Mouse (Mus musculus) MEL (cell line): ENCODE results near the gene Ezh1. TPM values are rescaled to one million over a fixed set of nuclear protein-coding genes. Genes with fewer than 3 reads are reported as not detected.

Experiments used
- DNase-seq: peaks from one replicate; pipeline ENCODE4 v3.0.0; 2011; ENCODE audit warnings: low read depth, low spot score
- H3K27ac ChIP-seq: 2 replicates; pipeline ENCODE4 v1.5.1; 2012; ENCODE audit warnings: low read depth, mild to moderate bottlenecking, control low read depth, low read length, moderate library complexity; ENCODE audit not compliant: control insufficient read depth
- H3K27me3 ChIP-seq, 2 experiments: fragments of 150-350 bp in 1 of 2; sonication (generic) in 1 of 2; 2 replicates each; pipeline ENCODE4 v1.6.1; 2012; ENCODE audit warnings: low read length in 2 of 2, mild to moderate bottlenecking in 2 of 2, improper control_type of control experiment in 1 of 2, moderate library complexity in 1 of 2; ENCODE audit not compliant: insufficient read depth in 2 of 2, control insufficient read depth in 1 of 2
- H3K36me3 ChIP-seq, 2 experiments: 2 replicates each; pipeline ENCODE4 v1.6.1; 2012 to 2014; ENCODE audit warnings: low read length in 2 of 2, improper control_type of control experiment in 1 of 2, inconsistent platforms in 1 of 2, mild to moderate bottlenecking in 1 of 2; ENCODE audit not compliant: insufficient read depth in 2 of 2, control insufficient read depth in 1 of 2
- H3K4me1 ChIP-seq, 2 experiments: fragments of 150-350 bp in 1 of 2; sonication (generic) in 1 of 2; 2 replicates each; pipeline ENCODE4 v1.6.1; 2012; ENCODE audit warnings: low read length in 2 of 2, improper control_type of control experiment in 1 of 2, mild to moderate bottlenecking in 1 of 2; ENCODE audit not compliant: insufficient read depth in 2 of 2, control insufficient read depth in 1 of 2
- H3K4me3 ChIP-seq, 2 experiments: fragments of 150-350 bp in 1 of 2; sonication (generic) in 1 of 2; 2 replicates each; pipeline ENCODE4 v1.5.1; 2012; ENCODE audit warnings: low read depth in 2 of 2, low read length in 2 of 2, mild to moderate bottlenecking in 2 of 2, moderate library complexity in 2 of 2, control low read depth in 1 of 2, improper control_type of control experiment in 1 of 2; ENCODE audit not compliant: control insufficient read depth in 1 of 2, insufficient read depth in 1 of 2
- H3K79me2 ChIP-seq: 2 replicates; pipeline ENCODE4 v1.6.1; 2012; ENCODE audit warnings: mild to moderate bottlenecking, low read length, moderate library complexity; ENCODE audit not compliant: control insufficient read depth, poor library complexity, insufficient read depth
- H3K9ac ChIP-seq: 2 replicates; pipeline ENCODE4 v1.6.1; 2012; ENCODE audit warnings: low read depth, mild to moderate bottlenecking, control low read depth, low read length, moderate library complexity; ENCODE audit not compliant: control insufficient read depth, poor library complexity, severe bottlenecking
- H3K9me3 ChIP-seq: fragments of 150-350 bp; sonication (generic); replicated peaks from 2 replicates; pipeline ENCODE4 v1.6.1; 2012; ENCODE audit warnings: mild to moderate bottlenecking, low read length, improper control_type of control experiment, moderate library complexity; ENCODE audit not compliant: insufficient read depth
- BHLHE40 ChIP-seq: IDR thresholded peaks from 2 replicates; pipeline ENCODE4 v1.6.1; 2012; ENCODE audit warnings: low read depth, mild to moderate bottlenecking, inconsistent platforms, low read length, improper control_type of control experiment, borderline replicate concordance
- CHD1 ChIP-seq: IDR thresholded peaks from 2 replicates; pipeline ENCODE4 v1.6.1; 2012; ENCODE audit warnings: low read depth, mild to moderate bottlenecking, inconsistent platforms, low read length, improper control_type of control experiment
- CHD2 ChIP-seq: IDR thresholded peaks from 2 replicates; pipeline ENCODE4 v1.6.1; 2011; ENCODE audit warnings: low read length, improper control_type of control experiment
- E2F4 ChIP-seq: IDR thresholded peaks from 2 replicates; pipeline ENCODE4 v1.6.1; 2011; ENCODE audit warnings: low read depth, low read length, improper control_type of control experiment, borderline replicate concordance
- EP300 ChIP-seq, 2 experiments: IDR thresholded peaks; 2 replicates each; pipeline ENCODE4 v1.6.1; 2011; ENCODE audit warnings: improper control_type of control experiment in 2 of 2, low read length in 2 of 2, low read depth in 1 of 2, mild to moderate bottlenecking in 1 of 2
- ETS1 ChIP-seq: IDR thresholded peaks from 2 replicates; pipeline ENCODE4 v1.6.1; 2012; ENCODE audit warnings: low read depth, mild to moderate bottlenecking, inconsistent platforms, low read length, improper control_type of control experiment, moderate library complexity
- GATA1 ChIP-seq: IDR thresholded peaks from 2 replicates; pipeline ENCODE4 v1.6.1; 2011; ENCODE audit warnings: low read depth, low read length, improper control_type of control experiment
- HCFC1 ChIP-seq: IDR thresholded peaks from 2 replicates; pipeline ENCODE4 v1.6.1; 2012; ENCODE audit warnings: low read depth, mild to moderate bottlenecking, inconsistent platforms, low read length, improper control_type of control experiment, moderate library complexity
- JUND ChIP-seq: IDR thresholded peaks from 2 replicates; pipeline ENCODE4 v1.6.1; 2011; ENCODE audit warnings: low read depth, mild to moderate bottlenecking, improper control_type of control experiment, low read length
- MAFK ChIP-seq: IDR thresholded peaks from 2 replicates; pipeline ENCODE4 v1.6.1; 2011; ENCODE audit warnings: low read depth, mild to moderate bottlenecking, low read length, improper control_type of control experiment, borderline replicate concordance
- MAX ChIP-seq: IDR thresholded peaks from 2 replicates; pipeline ENCODE4 v1.6.1; 2011; ENCODE audit warnings: low read length, improper control_type of control experiment
- MEF2A ChIP-seq: IDR thresholded peaks from 2 replicates; pipeline ENCODE4 v1.6.1; 2014; ENCODE audit warnings: low read depth, mild to moderate bottlenecking, inconsistent platforms, low read length, improper control_type of control experiment; ENCODE audit not compliant: poor library complexity, insufficient replicate concordance, severe bottlenecking; ENCODE audit errors: extremely low read depth
- MXI1 ChIP-seq: IDR thresholded peaks from 2 replicates; pipeline ENCODE4 v1.6.1; 2011; ENCODE audit warnings: mild to moderate bottlenecking, low read depth, low read length, improper control_type of control experiment
- MYB ChIP-seq: IDR thresholded peaks from 2 replicates; pipeline ENCODE4 v1.6.1; 2011; ENCODE audit warnings: mild to moderate bottlenecking, low read depth, low read length, improper control_type of control experiment
- NRF1 ChIP-seq: IDR thresholded peaks from 2 replicates; pipeline ENCODE4 v1.6.1; 2014; ENCODE audit warnings: low read depth, mild to moderate bottlenecking, inconsistent platforms, low read length, improper control_type of control experiment, moderate library complexity; ENCODE audit not compliant: poor library complexity, insufficient read depth, severe bottlenecking
- POLR2AphosphoS2 ChIP-seq: IDR thresholded peaks from 2 replicates; pipeline ENCODE4 v1.6.1; 2011; ENCODE audit warnings: low read length, improper control_type of control experiment
- POLR2AphosphoS5 ChIP-seq: IDR thresholded peaks from 2 replicates; pipeline ENCODE4 v1.6.1; 2012; ENCODE audit warnings: low read depth, borderline replicate concordance, mild to moderate bottlenecking, inconsistent platforms, low read length, moderate library complexity, mixed read lengths
- RAD21 ChIP-seq: IDR thresholded peaks from 2 replicates; pipeline ENCODE4 v1.6.1; 2011; ENCODE audit warnings: mild to moderate bottlenecking, low read depth, low read length, improper control_type of control experiment
- RCOR1 ChIP-seq: IDR thresholded peaks from 2 replicates; pipeline ENCODE4 v1.6.1; 2012; ENCODE audit warnings: low read depth, mild to moderate bottlenecking, inconsistent platforms, low read length, improper control_type of control experiment
- SIN3A ChIP-seq: IDR thresholded peaks from 2 replicates; pipeline ENCODE4 v1.6.1; 2012; ENCODE audit warnings: low read length, improper control_type of control experiment, inconsistent platforms
- TAL1 ChIP-seq: IDR thresholded peaks from 2 replicates; pipeline ENCODE4 v1.6.1; 2012; ENCODE audit warnings: mild to moderate bottlenecking, inconsistent platforms, low read length, moderate library complexity, mixed read lengths
- TCF12 ChIP-seq: IDR thresholded peaks from 2 replicates; pipeline ENCODE4 v1.6.1; 2014; ENCODE audit warnings: low read depth, mild to moderate bottlenecking, inconsistent platforms, low read length, improper control_type of control experiment, moderate library complexity
- UBTF ChIP-seq: IDR thresholded peaks from 2 replicates; pipeline ENCODE4 v1.6.1; 2012; ENCODE audit warnings: low read depth, mild to moderate bottlenecking, inconsistent platforms, low read length, improper control_type of control experiment, moderate library complexity, borderline replicate concordance; ENCODE audit not compliant: insufficient read depth
- USF1 ChIP-seq: IDR thresholded peaks from 2 replicates; pipeline ENCODE4 v1.6.1; 2014; ENCODE audit warnings: low read depth, mild to moderate bottlenecking, inconsistent platforms, low read length, improper control_type of control experiment, moderate library complexity
- ZC3H11A ChIP-seq: IDR thresholded peaks from 2 replicates; pipeline ENCODE4 v1.6.1; 2012; ENCODE audit warnings: low read depth, mild to moderate bottlenecking, inconsistent platforms, low read length, improper control_type of control experiment
- ZKSCAN1 ChIP-seq: IDR thresholded peaks from 2 replicates; pipeline ENCODE4 v1.6.1; 2012; ENCODE audit warnings: low read depth, mild to moderate bottlenecking, inconsistent platforms, low read length, improper control_type of control experiment, moderate library complexity
- ZMIZ1 ChIP-seq: IDR thresholded peaks from 2 replicates; pipeline ENCODE4 v1.6.1; 2012; ENCODE audit warnings: low read depth, mild to moderate bottlenecking, inconsistent platforms, low read length, improper control_type of control experiment, moderate library complexity
- polyA plus RNA-seq, 2 experiments: library from polyadenylated mRNA; stranded (reverse) in 1 of 2; unstranded in 1 of 2; fragments of >175 nt in 1 of 2; fragments of >200 nt in 1 of 2; gene quantifications; 2 replicates each; pipeline versions ENCODE4 v1.2.1 to v1.2.4; 2012; ENCODE audit warnings: low replicate concordance in 2 of 2, low read depth in 1 of 2; ENCODE audit not compliant: insufficient read length in 2 of 2, insufficient read depth in 1 of 2, missing spikeins in 1 of 2
- total RNA-seq: library from RNA; depleted of rRNA; stranded (reverse); fragments of 300-350 nt; gene quantifications from 2 replicates; pipeline ENCODE4 v1.2.3, GENCODE M21; 2012

The Ezh1 gene
- total and polyA plus RNA-seq, 3 experiments, result 5.0 to 8.4 TPM; not detected in 1

GRCm38 (mm10) chr11:101172434-101172815 lies 53.8 kb downstream of the Ezh1 start:
- TF ChIP-seq RCOR1 (peak; percentile 99), BHLHE40 (no peak), CHD2 (no peak), TAL1 (peak; percentile 41), RAD21 (no peak)
- TF ChIP-seq, all 39 proteins: peak for 2
- peak overlapping the region; percentile 60 for H3K9ac ChIP-seq
- peaks cover 0 to 6% of the 10 kb centered on the region in 2 experiments; a peak in 2 of 4 replicates for H3K36me3 ChIP-seq
- DNase-seq, result peak; percentile 71
- H3K4me3 ChIP-seq, result peak overlapping the region; percentile 51 to 69
- no peaks in the 10 kb centered on the region for H3K9me3 ChIP-seq
- H3K79me2 ChIP-seq, result no peaks in the 10 kb centered on the region; the same call in 1 of the 2 replicates
- H3K27me3 ChIP-seq, result peaks cover 0 to 4% of the 10 kb centered on the region in 2 experiments; a peak in 2 of 4 replicates
- H3K4me1 ChIP-seq, result peaks cover 0 to 19% of the 10 kb centered on the region in 2 experiments; a peak in 2 of 4 replicates
- no peak overlapping the region for H3K27ac ChIP-seq

GRCm38 (mm10) chr11:101171721-101172433 lies 54.4 kb downstream of the Ezh1 start:
- Histone ChIP-seq H3K36me3 (peaks cover 0 to 6% of the 10 kb centered on the region in 2 experiments; a peak in 2 of 4 replicates), H3K4me3 (peak overlapping the region; percentile 51 to 69), H3K79me2 (no peaks in the 10 kb centered on the region; the same call in 1 of the 2 replicates), H3K27ac (no peak overlapping the region), H3K9ac (peak overlapping the region; percentile 60), H3K9me3 (no peaks in the 10 kb centered on the region), H3K27me3 (peaks cover 0 to 4% of the 10 kb centered on the region in 2 experiments; a peak in 2 of 4 replicates), H3K4me1 (peaks cover 0 to 19% of the 10 kb centered on the region in 2 experiments; a peak in 2 of 4 replicates)
- peak; percentile 94 for DNase-seq
- TF ChIP-seq RCOR1 (peak; percentile 28), ZC3H11A (no peak), TCF12 (0 out of 2 replicates have a peak, but pooled peaks have one; percentile 4), HCFC1 (peak; percentile 47), SIN3A (peak; percentile 92), CHD2 (no peak), MEF2A (no peak), E2F4 (0 out of 2 replicates have a peak, but pooled peaks have one; percentile 75), MAX (peak; percentile 10; the same call in 1 of the 2 replicates), ETS1 (peak; percentile 40; the same call in 1 of the 2 replicates), MXI1 (peak; percentile 36), POLR2AphosphoS5 (no peak), MYB (no peak), CHD1 (no peak), TAL1 (no peak), ZKSCAN1 (no peak), UBTF (no peak), JUND (no peak), ZMIZ1 (no peak), POLR2AphosphoS2 (no peak), GATA1 (no peak), MAFK (peak; percentile 97), NRF1 (0 out of 2 replicates have a peak, but pooled peaks have one; percentile 9), USF1 (no peak), EP300 (IDR thresholded peaks at IDR 0.05; ENCODE audit: low read depth in 1 of 2, low read length in 2 of 2) (0 out of 4 replicates have a peak, but pooled peaks of 1 of the 2 experiments have one; percentile 4)
